Mouse (Mus musculus) thymus, adult 2 months (tissue): ENCODE measurements around the gene St3gal6. TPM values are rescaled to one million over a fixed set of nuclear protein-coding genes. Genes with fewer than 3 reads are reported as not detected.

Experiments used
- DNase-seq: peaks from one replicate; pipeline ENCODE4 v3.0.0; 2021
- H3K27ac ChIP-seq: fragments of 200-500 bp; 2 replicates; pipeline ENCODE4 v1.5.1; 2012; ENCODE audit warnings: low read length, control low read depth; ENCODE audit not compliant: control insufficient read depth, insufficient read depth
- H3K27me3 ChIP-seq: fragments of 200-500 bp; 2 replicates; pipeline ENCODE4 v1.6.1; 2012; ENCODE audit warnings: mild to moderate bottlenecking, low read length, moderate library complexity, mixed read lengths; ENCODE audit not compliant: control insufficient read depth, insufficient read depth
- H3K36me3 ChIP-seq: fragments of 200-500 bp; 2 replicates; pipeline ENCODE4 v1.6.1; 2012; ENCODE audit warnings: mild to moderate bottlenecking, low read length, moderate library complexity; ENCODE audit not compliant: control insufficient read depth, insufficient read depth
- H3K4me1 ChIP-seq: fragments of 200-500 bp; replicated peaks from 2 replicates; pipeline ENCODE4 v1.6.1; 2012; ENCODE audit warnings: low read length; ENCODE audit not compliant: control insufficient read depth, insufficient read depth
- H3K4me3 ChIP-seq: fragments of 200-500 bp; 2 replicates; pipeline ENCODE4 v1.5.1; 2012; ENCODE audit warnings: mild to moderate bottlenecking, low read length, control low read depth, moderate library complexity; ENCODE audit not compliant: control insufficient read depth, insufficient read depth
- CTCF ChIP-seq: fragments of 200-500 bp; IDR thresholded peaks from 2 replicates; pipeline ENCODE4 v1.5.1; 2012; ENCODE audit warnings: mild to moderate bottlenecking, control low read depth, low read length, moderate library complexity, borderline replicate concordance; ENCODE audit not compliant: control insufficient read depth, poor library complexity, insufficient read depth; ENCODE audit errors: extremely low read depth
- POLR2A ChIP-seq: fragments of 200-500 bp; IDR thresholded peaks from 2 replicates; pipeline ENCODE4 v1.6.1; 2012; ENCODE audit warnings: mild to moderate bottlenecking, low read length, control low read depth, moderate library complexity; ENCODE audit not compliant: control insufficient read depth, poor library complexity, insufficient read depth; ENCODE audit errors: extremely low read depth
- WGBS: fragments of 180-500 bp; shearing (Covaris S2); methylation state at CpG from one replicate; pipeline ENCODE4 v1.1.7; 2018; 5-methylcytosine and 5-hydroxymethylcytosine counted together
- polyA plus RNA-seq: library from polyadenylated mRNA; depleted of rRNA; stranded (reverse); fragments of >200 nt; gene quantifications from 2 replicates; pipeline ENCODE4 v1.2.3, GENCODE M21; 2012

The St3gal6 gene
- polyA plus RNA-seq, 1 experiment = 21.8 TPM

DNA sequence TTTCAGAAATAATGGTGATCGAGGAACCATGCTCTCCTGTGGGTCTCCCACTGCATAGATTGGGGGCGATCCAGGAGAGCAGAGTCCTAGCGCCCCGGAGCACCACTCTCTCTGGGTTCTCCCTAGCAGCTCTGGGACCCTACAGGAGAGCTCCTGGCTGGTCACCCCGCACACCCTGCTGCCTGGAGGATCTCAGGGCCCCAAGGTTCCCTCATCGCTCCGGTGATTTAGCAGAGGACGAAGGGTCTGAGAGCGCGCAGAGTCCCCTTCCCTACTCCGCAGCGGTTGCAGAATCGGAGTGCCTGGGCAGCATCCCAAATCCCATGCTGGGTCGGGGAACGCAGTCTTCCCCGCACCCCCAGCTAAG is 1.4 kb downstream of the St3gal6 start:
- no peak for DNase-seq
- peaks cover 10% of the 10 kb centered on the region; the same call in 1 of the 2 replicates for H3K4me1 ChIP-seq
- TF ChIP-seq CTCF = no peak
- TF ChIP-seq POLR2A = no peak
- WGBS = 2% methylated on average over 16 of the region's 16 CpGs
- peak overlapping the region; percentile 53 for H3K4me3 ChIP-seq
- H3K36me3 ChIP-seq = no peaks in the 10 kb centered on the region
- H3K27me3 ChIP-seq = peaks cover 2% of the 10 kb centered on the region
- H3K27ac ChIP-seq = no peak overlapping the region

- H3K36me3 ChIP-seq = no peaks in the 10 kb centered on the region
- TF ChIP-seq POLR2A (no peak), CTCF (no peak)
- H3K27ac ChIP-seq = no peak overlapping the region
- no peak for DNase-seq
- peaks cover 10% of the 10 kb centered on the region; the same call in 1 of the 2 replicates for H3K4me1 ChIP-seq
- WGBS = 36% methylated on average over 7 of the region's 7 CpGs
- H3K4me3 ChIP-seq = no peak overlapping the region
- H3K27me3 ChIP-seq = peaks cover 2% of the 10 kb centered on the region
These were observed 2.1 kb downstream of the St3gal6 start for GRCm38 (mm10) chr16:58521900-58522299.

- TF ChIP-seq CTCF (no peak), POLR2A (no peak)
- H3K36me3 ChIP-seq = no peaks in the 10 kb centered on the region
- peaks cover 2% of the 10 kb centered on the region for H3K27me3 ChIP-seq
- H3K4me3 ChIP-seq = no peak overlapping the region
- DNase-seq = no peak
- 76% methylated on average over 4 of the region's 4 CpGs for WGBS
- H3K27ac ChIP-seq = no peak overlapping the region
- peaks cover 10% of the 10 kb centered on the region; the same call in 1 of the 2 replicates for H3K4me1 ChIP-seq
These were observed 2.9 kb downstream of the St3gal6 start for GRCm38 (mm10) chr16:58521182-58521581.

DNA sequence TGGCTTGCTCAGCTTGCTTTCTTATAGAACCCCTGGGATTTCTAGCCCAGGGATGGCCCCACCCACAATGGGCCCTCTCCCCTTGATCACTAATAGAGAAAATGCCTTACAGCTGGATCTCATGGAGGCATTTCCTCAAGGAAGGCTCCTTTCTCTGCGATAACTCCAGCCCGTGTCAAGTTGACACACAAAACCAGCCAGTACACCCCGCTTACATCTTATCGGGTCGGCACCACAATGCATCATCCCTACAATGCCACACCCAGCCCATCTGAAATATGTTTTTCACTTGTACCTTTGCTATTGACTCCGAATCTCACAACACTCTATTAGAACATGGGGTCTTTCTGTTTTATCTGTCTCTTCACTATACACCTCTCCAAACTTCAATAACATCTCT is 3.6 kb downstream of the St3gal6 start:
- Histone ChIP-seq H3K36me3 (no peaks in the 10 kb centered on the region), H3K4me1 (peaks cover 10% of the 10 kb centered on the region; the same call in 1 of the 2 replicates), H3K4me3 (no peak overlapping the region), H3K27me3 (peaks cover 2% of the 10 kb centered on the region), H3K27ac (no peak overlapping the region)
- no peak for DNase-seq
- TF ChIP-seq CTCF (no peak), POLR2A (no peak)
- 92% methylated on average over 6 of the region's 6 CpGs for WGBS

DNA sequence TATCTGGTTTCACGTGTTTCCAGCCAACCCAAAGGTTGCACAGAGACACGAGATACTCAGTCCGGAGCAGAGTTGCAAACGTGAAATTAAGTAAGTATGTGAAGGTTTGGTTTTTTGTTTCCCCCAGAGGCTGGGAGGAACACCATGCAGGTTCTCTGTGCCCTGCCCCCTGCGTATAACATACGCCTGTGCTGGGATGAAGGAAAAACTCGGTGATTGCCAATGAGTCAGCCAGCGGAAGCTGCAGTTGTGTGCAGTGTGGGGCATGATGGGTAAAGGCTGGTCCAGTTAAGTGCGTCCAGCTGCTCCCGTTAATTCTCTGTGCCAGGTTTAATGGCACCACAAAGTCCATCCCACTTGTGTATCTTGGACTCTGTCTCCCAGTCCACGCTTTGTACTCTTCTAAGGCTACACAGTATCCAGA is 4.4 kb downstream of the St3gal6 start:
- Histone ChIP-seq H3K36me3 (no peaks in the 10 kb centered on the region), H3K4me1 (peaks cover 10% of the 10 kb centered on the region; the same call in 1 of the 2 replicates), H3K27me3 (peaks cover 2% of the 10 kb centered on the region), H3K4me3 (no peak overlapping the region), H3K27ac (no peak overlapping the region)
- DNase-seq = no peak
- no peak for TF ChIP-seq POLR2A
- TF ChIP-seq CTCF = no peak
- WGBS = 90% methylated on average over 11 of the region's 11 CpGs

DNA sequence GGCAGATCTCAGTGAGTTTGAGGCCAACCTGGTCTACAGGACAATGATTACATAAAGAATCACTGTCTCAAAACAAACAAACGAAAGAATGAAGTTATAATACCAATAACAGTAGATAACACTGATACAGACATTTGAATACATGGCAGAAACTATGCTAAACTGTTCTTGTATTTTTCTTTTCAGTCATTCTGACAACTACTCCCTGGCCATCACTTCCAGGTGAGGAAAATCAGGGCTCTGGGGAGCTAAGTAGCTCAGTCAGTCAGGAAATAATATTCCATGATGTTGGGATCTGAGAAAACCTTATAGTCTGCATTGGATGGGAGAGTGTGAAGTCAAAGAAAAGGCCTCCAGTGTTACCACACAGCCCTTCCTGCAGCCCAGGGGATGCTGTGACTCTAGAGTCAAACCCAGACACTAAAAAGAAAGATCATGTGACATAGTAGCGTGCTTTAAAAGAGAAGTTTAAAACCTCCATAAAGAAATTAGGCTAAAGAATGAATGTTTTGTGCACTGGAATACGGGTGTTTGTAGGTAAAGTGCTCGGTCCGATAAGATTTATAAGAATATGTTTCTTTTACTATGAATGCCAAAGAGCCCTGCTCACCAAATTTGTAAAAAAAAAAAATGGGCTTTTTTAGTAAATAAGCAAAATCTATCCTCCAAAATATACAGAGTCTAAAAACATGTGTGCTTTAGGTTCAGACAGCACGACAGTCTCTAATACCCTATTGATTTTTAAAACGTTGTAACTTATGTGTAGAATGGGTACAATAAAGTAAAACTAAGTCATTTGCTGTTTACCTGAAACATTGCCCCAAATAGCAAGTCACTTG is 6.9 kb downstream of the St3gal6 start:
- Histone ChIP-seq H3K27ac (no peak overlapping the region), H3K4me3 (no peak overlapping the region), H3K4me1 (peaks cover 10% of the 10 kb centered on the region), H3K27me3 (peaks cover 1% of the 10 kb centered on the region), H3K36me3 (no peaks in the 10 kb centered on the region)
- WGBS = 95% methylated on average over 7 of the region's 7 CpGs
- TF ChIP-seq CTCF = no peak
- no peak for TF ChIP-seq POLR2A
- DNase-seq = no peak
